Mouse (Mus musculus) midbrain, embryonic 15.5 days (tissue): Measurements from ENCODE around the gene Grik4. TPM values are rescaled to one million over a fixed set of nuclear protein-coding genes. Genes with fewer than 3 reads are reported as not detected.

Experiments used
- ATAC-seq: fragments of 200-750 bp; cut with Nextera tagmentation; replicated peaks from 2 replicates; pipeline ENCODE4 v1.8.0; 2017; ENCODE audit warnings: moderate TSS enrichment
- H3K27ac ChIP-seq: fragments of 300-500 bp; sonication (generic); 2 replicates; pipeline ENCODE4 v1.5.1; 2015; ENCODE audit warnings: mild to moderate bottlenecking, inconsistent platforms
- H3K27me3 ChIP-seq: fragments of 300-500 bp; sonication (generic); replicated peaks from 2 replicates; pipeline ENCODE4 v1.6.1; 2015; ENCODE audit warnings: inconsistent platforms
- H3K36me3 ChIP-seq: fragments of 300-500 bp; sonication (generic); replicated peaks from 2 replicates; pipeline ENCODE4 v1.6.1; 2015; ENCODE audit warnings: inconsistent platforms
- H3K4me1 ChIP-seq: fragments of 300-500 bp; sonication (generic); 2 replicates; pipeline ENCODE4 v1.6.1; 2015; ENCODE audit warnings: inconsistent platforms
- H3K4me2 ChIP-seq: fragments of 300-500 bp; sonication (generic); 2 replicates; pipeline ENCODE4 v1.6.1; 2015; ENCODE audit warnings: inconsistent platforms, mild to moderate bottlenecking, moderate library complexity
- H3K4me3 ChIP-seq: fragments of 300-500 bp; sonication (generic); 2 replicates; pipeline ENCODE4 v1.5.1; 2015; ENCODE audit warnings: mild to moderate bottlenecking, inconsistent platforms
- H3K9ac ChIP-seq: fragments of 300-500 bp; sonication (generic); 2 replicates; pipeline ENCODE4 v1.6.1; 2015; ENCODE audit warnings: mild to moderate bottlenecking, inconsistent platforms
- H3K9me3 ChIP-seq: fragments of 300-500 bp; sonication (generic); 2 replicates; pipeline ENCODE4 v1.6.1; 2016; ENCODE audit warnings: inconsistent platforms
- WGBS: fragments of 180-500 bp; shearing (Covaris S2); methylation state at CpG from one replicate; pipeline ENCODE4 v1.1.7; 2015; ENCODE audit warnings: mixed read lengths; 5-methylcytosine and 5-hydroxymethylcytosine counted together
- polyA plus RNA-seq: library from polyadenylated mRNA; unstranded; fragments of >200 nt; fragmentation: Nextera tagmentation; extraction: Ambion mirVana; gene quantifications from 2 replicates; pipeline ENCODE4 v1.2.1, GENCODE M21; 2015

Gene Grik4
- polyA plus RNA-seq, 1 experiment from 2014 or later, result 11.2 TPM

- no peaks in the 10 kb centered on the region for H3K27me3 ChIP-seq
- no peak overlapping the region for H3K4me2 ChIP-seq
- no peak overlapping the region for H3K4me3 ChIP-seq
- no peaks in the 10 kb centered on the region for H3K9me3 ChIP-seq
- ATAC-seq, result no peak
- no peak overlapping the region for H3K27ac ChIP-seq
- WGBS, result 75% methylated on average over 4 of the region's 4 CpGs
- H3K36me3 ChIP-seq, result no peaks in the 10 kb centered on the region
- no peak overlapping the region for H3K9ac ChIP-seq
- peaks cover 12% of the 10 kb centered on the region for H3K4me1 ChIP-seq
Observed at GRCm38 (mm10) chr9:42631479-42631878, 312.8 kb downstream of the Grik4 start.

GRCm38 (mm10) chr9:42627634-42628033 is 316.7 kb downstream of the Grik4 start:
- Histone ChIP-seq H3K4me3 (no peak overlapping the region), H3K4me2 (no peak overlapping the region), H3K4me1 (peaks cover 18% of the 10 kb centered on the region), H3K9me3 (no peaks in the 10 kb centered on the region), H3K27me3 (no peaks in the 10 kb centered on the region), H3K36me3 (no peaks in the 10 kb centered on the region), H3K27ac (no peak overlapping the region), H3K9ac (no peak overlapping the region)
- no peak for ATAC-seq
- 32% methylated on average over 6 of the region's 6 CpGs for WGBS

GRCm38 (mm10) chr9:42627146-42627545 is 317.1 kb downstream of the Grik4 start:
- Histone ChIP-seq H3K4me3 (no peak overlapping the region), H3K27me3 (no peaks in the 10 kb centered on the region), H3K36me3 (no peaks in the 10 kb centered on the region), H3K9ac (no peak overlapping the region), H3K4me1 (peaks cover 18% of the 10 kb centered on the region), H3K27ac (no peak overlapping the region), H3K9me3 (no peaks in the 10 kb centered on the region), H3K4me2 (no peak overlapping the region)
- ATAC-seq, result no peak
- WGBS, result 65% methylated on average over 8 of the region's 8 CpGs

GRCm38 (mm10) chr9:42626226-42626775 is 318.0 kb downstream of the Grik4 start:
- Histone ChIP-seq H3K27ac (peak overlapping the region; percentile 14; the same call in 1 of the 2 replicates), H3K4me1 (peaks cover 18% of the 10 kb centered on the region), H3K9me3 (no peaks in the 10 kb centered on the region), H3K9ac (no peak overlapping the region), H3K27me3 (no peaks in the 10 kb centered on the region), H3K36me3 (no peaks in the 10 kb centered on the region), H3K4me2 (no peak overlapping the region), H3K4me3 (no peak overlapping the region)
- no peak for ATAC-seq
- 13% methylated on average over 6 of the region's 6 CpGs for WGBS

- Histone ChIP-seq H3K36me3 (no peaks in the 10 kb centered on the region), H3K27me3 (no peaks in the 10 kb centered on the region), H3K4me3 (no peak overlapping the region), H3K9me3 (no peaks in the 10 kb centered on the region), H3K27ac (peak overlapping the region; percentile 46; the same call in 1 of the 2 replicates), H3K4me1 (peaks cover 29% of the 10 kb centered on the region), H3K4me2 (no peak overlapping the region), H3K9ac (no peak overlapping the region)
- 70% methylated on average over 10 of the region's 10 CpGs for WGBS
- ATAC-seq, result no peak
Observed at GRCm38 (mm10) chr9:42614409-42614808, 329.9 kb downstream of the Grik4 start.

- Histone ChIP-seq H3K4me1 (peaks cover 29% of the 10 kb centered on the region), H3K9ac (no peak overlapping the region), H3K27ac (peak overlapping the region; percentile 46), H3K4me2 (no peak overlapping the region), H3K4me3 (no peak overlapping the region), H3K9me3 (no peaks in the 10 kb centered on the region), H3K27me3 (no peaks in the 10 kb centered on the region), H3K36me3 (no peaks in the 10 kb centered on the region)
- 24% methylated on average over 6 of the region's 6 CpGs for WGBS
- ATAC-seq, result no peak
Observed at GRCm38 (mm10) chr9:42613827-42614226, 330.5 kb downstream of the Grik4 start.

GRCm38 (mm10) chr9:42612482-42612991 is 331.8 kb downstream of the Grik4 start:
- Histone ChIP-seq H3K36me3 (no peaks in the 10 kb centered on the region), H3K4me1 (peaks cover 29% of the 10 kb centered on the region), H3K4me3 (no peak overlapping the region), H3K4me2 (no peak overlapping the region), H3K27ac (0 out of 2 replicates have a peak overlapping the region, but pooled peaks have one; percentile 10), H3K9ac (no peak overlapping the region), H3K27me3 (no peaks in the 10 kb centered on the region), H3K9me3 (no peaks in the 10 kb centered on the region)
- 50% methylated on average over 14 of the region's 14 CpGs for WGBS
- ATAC-seq, result no peak

GRCm38 (mm10) chr9:42601445-42601844 is 342.8 kb downstream of the Grik4 start:
- 57% methylated on average over 3 of the region's 3 CpGs for WGBS
- no peak overlapping the region for H3K27ac ChIP-seq
- no peak overlapping the region for H3K9ac ChIP-seq
- no peak overlapping the region for H3K4me3 ChIP-seq
- H3K36me3 ChIP-seq, result no peaks in the 10 kb centered on the region
- H3K4me2 ChIP-seq, result no peak overlapping the region
- H3K27me3 ChIP-seq, result no peaks in the 10 kb centered on the region
- no peak for ATAC-seq
- no peaks in the 10 kb centered on the region for H3K9me3 ChIP-seq
- H3K4me1 ChIP-seq, result peaks cover 7% of the 10 kb centered on the region; the same call in 1 of the 2 replicates

- no peak overlapping the region for H3K4me3 ChIP-seq
- no peaks in the 10 kb centered on the region for H3K36me3 ChIP-seq
- H3K9me3 ChIP-seq, result no peaks in the 10 kb centered on the region
- WGBS, result 69% methylated on average over 9 of the region's 9 CpGs
- no peak overlapping the region for H3K4me2 ChIP-seq
- no peak overlapping the region for H3K9ac ChIP-seq
- H3K27ac ChIP-seq, result no peak overlapping the region
- no peak for ATAC-seq
- H3K4me1 ChIP-seq, result 0 out of 2 replicates have a peak, but pooled peaks cover 3% of the 10 kb centered on the region
- H3K27me3 ChIP-seq, result no peaks in the 10 kb centered on the region
Observed at GRCm38 (mm10) chr9:42597525-42597924, 346.8 kb downstream of the Grik4 start.

GRCm38 (mm10) chr9:42578511-42578910 is 365.8 kb downstream of the Grik4 start:
- Histone ChIP-seq H3K27me3 (no peaks in the 10 kb centered on the region), H3K4me2 (no peak overlapping the region), H3K9ac (no peak overlapping the region), H3K36me3 (no peaks in the 10 kb centered on the region), H3K27ac (no peak overlapping the region), H3K9me3 (no peaks in the 10 kb centered on the region), H3K4me1 (peaks cover 5% of the 10 kb centered on the region), H3K4me3 (no peak overlapping the region)
- ATAC-seq, result no peak
- 69% methylated on average over 7 of the region's 7 CpGs for WGBS

GRCm38 (mm10) chr9:42578106-42578505 is 366.2 kb downstream of the Grik4 start:
- H3K27me3 ChIP-seq, result no peaks in the 10 kb centered on the region
- H3K4me2 ChIP-seq, result no peak overlapping the region
- no peak overlapping the region for H3K27ac ChIP-seq
- no peaks in the 10 kb centered on the region for H3K36me3 ChIP-seq
- no peaks in the 10 kb centered on the region for H3K9me3 ChIP-seq
- peaks cover 9% of the 10 kb centered on the region for H3K4me1 ChIP-seq
- WGBS, result 85% methylated on average over 7 of the region's 7 CpGs
- no peak overlapping the region for H3K4me3 ChIP-seq
- ATAC-seq, result no peak
- no peak overlapping the region for H3K9ac ChIP-seq

GRCm38 (mm10) chr9:42573616-42574350 is 370.5 kb downstream of the Grik4 start:
- ATAC-seq, result peak; percentile 60
- no peak overlapping the region for H3K27ac ChIP-seq
- H3K9ac ChIP-seq, result no peak overlapping the region
- no peaks in the 10 kb centered on the region for H3K27me3 ChIP-seq
- WGBS, result 38% methylated on average over 14 of the region's 14 CpGs
- H3K9me3 ChIP-seq, result no peaks in the 10 kb centered on the region
- H3K4me3 ChIP-seq, result no peak overlapping the region
- peak overlapping the region; percentile 33 for H3K4me2 ChIP-seq
- no peaks in the 10 kb centered on the region for H3K36me3 ChIP-seq
- peaks cover 18% of the 10 kb centered on the region for H3K4me1 ChIP-seq

GRCm38 (mm10) chr9:42573180-42573579 is 371.1 kb downstream of the Grik4 start:
- peak; percentile 78 for ATAC-seq
- H3K36me3 ChIP-seq, result no peaks in the 10 kb centered on the region
- H3K27ac ChIP-seq, result no peak overlapping the region
- no peaks in the 10 kb centered on the region for H3K9me3 ChIP-seq
- H3K4me2 ChIP-seq, result peak overlapping the region; percentile 33
- no peak overlapping the region for H3K9ac ChIP-seq
- 8% methylated on average over 6 of the region's 6 CpGs for WGBS
- no peaks in the 10 kb centered on the region for H3K27me3 ChIP-seq
- peaks cover 18% of the 10 kb centered on the region for H3K4me1 ChIP-seq
- H3K4me3 ChIP-seq, result no peak overlapping the region
